Comparison of ENCODE assay signal across 25 mouse cellular contexts in the genomic region with DNA sequence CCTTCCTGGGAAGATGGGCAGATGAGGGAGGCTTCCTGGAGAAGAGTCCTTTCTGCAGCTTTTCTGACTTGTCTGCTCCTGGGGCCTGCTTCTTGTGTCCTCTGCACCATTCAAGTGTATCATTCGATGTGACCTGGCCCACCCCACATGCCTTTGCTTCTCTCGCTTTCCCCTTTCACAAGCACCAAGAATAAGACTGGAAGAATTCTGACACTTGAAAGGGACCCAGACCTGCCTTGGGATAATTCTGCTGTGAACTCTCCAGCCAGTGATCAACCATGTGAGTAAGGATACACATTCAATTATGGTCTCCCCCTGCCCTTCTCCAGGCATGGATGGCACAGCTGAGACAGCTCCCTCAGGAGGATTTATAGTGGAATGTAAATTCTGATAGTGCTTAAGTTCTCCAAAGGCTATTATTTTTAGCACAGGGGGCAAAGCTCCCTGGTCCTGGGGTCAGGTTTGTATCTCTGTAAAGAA. TPM values are rescaled to one million over a fixed set of nuclear protein-coding genes. Genes with fewer than 3 reads are reported as not detected.
A peak's percentile ranks its signal among the peaks of the same experiment; 100 is the strongest.
DNase-seq lines count a peak whose midpoint lies in the region; ATAC-seq and TF ChIP-seq lines count a peak whose summit lies in the region.
"Had no signal": no experiment of that assay in that cellular context is flagged by ENCODE, and none has a peak within 500 bp of the region (broad histone marks: within the 10 kb centered on the region; RNA-seq: fewer than 3 reads in every experiment).

No protein-coding gene starts in this region.

- peak overlapping the region; percentile 12; the same call in 1 of the 2 replicates for H3K9ac ChIP-seq in heart, embryonic 13.5 days
- no peak overlapping the region for H3K9ac ChIP-seq in kidney, embryonic 14.5 days (ENCODE audit: low read depth, low read length)
- 0 out of 2 replicates have a peak overlapping the region, but pooled peaks have one; percentile 20 for H3K9ac ChIP-seq in midbrain, embryonic 13.5 days (replicated peaks)
- H3K9ac ChIP-seq in midbrain, postnatal 0 days (replicated peaks; ENCODE audit: low read length, poor library complexity, severe bottlenecking), result no peak overlapping the region
- H3K9ac ChIP-seq: embryonic facial prominence, embryonic 13.5 days; forebrain, embryonic 15.5 days; neural tube, embryonic 13.5 days had no signal

- H3K4me1 ChIP-seq in heart, embryonic 13.5 days, result peaks cover 21% of the 10 kb centered on the region
- H3K4me1 ChIP-seq in kidney, embryonic 14.5 days (ENCODE audit: control insufficient read depth, insufficient read depth, low read length), result 0 out of 2 replicates have a peak, but pooled peaks cover 4% of the 10 kb centered on the region
- H3K4me1 ChIP-seq in midbrain, embryonic 13.5 days (replicated peaks), result peaks cover 15% of the 10 kb centered on the region
- H3K4me1 ChIP-seq in midbrain, postnatal 0 days (ENCODE audit: insufficient read depth, low read length), result no peaks in the 10 kb centered on the region
- H3K4me1 ChIP-seq: embryonic facial prominence, embryonic 13.5 days; forebrain, embryonic 15.5 days; limb, embryonic 10.5 days had no signal

- H3K36me3 ChIP-seq in heart, embryonic 13.5 days, result peaks cover 87% of the 10 kb centered on the region
- peaks cover 19% of the 10 kb centered on the region; the same call in 1 of the 2 replicates for H3K36me3 ChIP-seq in kidney, embryonic 14.5 days (ENCODE audit: control insufficient read depth, insufficient read depth, low read length)
- peaks cover 5% of the 10 kb centered on the region; the same call in 1 of the 2 replicates for H3K36me3 ChIP-seq in midbrain, embryonic 13.5 days
- H3K36me3 ChIP-seq in midbrain, postnatal 0 days (ENCODE audit: insufficient read depth, low read length), result no peaks in the 10 kb centered on the region
- H3K36me3 ChIP-seq: forebrain, embryonic 15.5 days; neural tube, embryonic 13.5 days had no signal

- H3K4me3 ChIP-seq in heart, embryonic 13.5 days, result no peak overlapping the region
- no peak overlapping the region for H3K4me3 ChIP-seq in kidney, embryonic 14.5 days (ENCODE audit: low read length)
- H3K4me3 ChIP-seq in midbrain, embryonic 13.5 days (replicated peaks), result no peak overlapping the region
- H3K4me3 ChIP-seq in midbrain, postnatal 0 days (ENCODE audit: low read depth, low read length), result no peak overlapping the region
- H3K4me3 ChIP-seq: embryonic facial prominence, embryonic 13.5 days; forebrain, embryonic 15.5 days; limb, embryonic 10.5 days; megakaryocyte, embryonic 14.5 days; neural tube, embryonic 13.5 days had no signal

- intact Hi-C loops in heart, postnatal 10 days (cut with DNase I), result no loop called here

- no peak for TF ChIP-seq CTCF in midbrain, postnatal 0 days (IDR thresholded peaks at IDR 0.05)

- H3K27ac ChIP-seq in heart, embryonic 13.5 days (replicated peaks), result peak overlapping the region; percentile 26
- H3K27ac ChIP-seq in kidney, embryonic 14.5 days (ENCODE audit: low read depth, low read length), result peak overlapping the region; percentile 42; the same call in 1 of the 2 replicates
- peak overlapping the region; percentile 10; the same call in 1 of the 2 replicates for H3K27ac ChIP-seq in midbrain, embryonic 13.5 days
- no peak overlapping the region for H3K27ac ChIP-seq in midbrain, postnatal 0 days (ENCODE audit: low read depth, low read length)
- H3K27ac ChIP-seq: embryonic facial prominence, embryonic 13.5 days; forebrain, embryonic 15.5 days; limb, embryonic 10.5 days; neural tube, embryonic 13.5 days had no signal

- 48% methylated on average over 2 of the region's 2 CpGs for WGBS in heart, embryonic 13.5 days
- WGBS in kidney, embryonic 14.5 days, result 46% methylated on average over 2 of the region's 2 CpGs
- WGBS in midbrain, embryonic 13.5 days, result 35% methylated on average over 2 of the region's 2 CpGs
- WGBS in midbrain, postnatal 0 days, result 31% methylated on average over 2 of the region's 2 CpGs

- no peaks in the 10 kb centered on the region for H3K9me3 ChIP-seq in heart, embryonic 13.5 days
- no peaks in the 10 kb centered on the region for H3K9me3 ChIP-seq in kidney, embryonic 14.5 days (ENCODE audit: control insufficient read depth, low read length)
- no peaks in the 10 kb centered on the region for H3K9me3 ChIP-seq in midbrain, embryonic 13.5 days
- H3K9me3 ChIP-seq in midbrain, postnatal 0 days (ENCODE audit: low read length), result no peaks in the 10 kb centered on the region
- H3K9me3 ChIP-seq: embryonic facial prominence, embryonic 13.5 days; forebrain, embryonic 15.5 days; limb, embryonic 10.5 days; megakaryocyte, embryonic 14.5 days; neural tube, embryonic 13.5 days had no signal

- no peak overlapping the region for H3K4me2 ChIP-seq in heart, embryonic 13.5 days
- no peak overlapping the region for H3K4me2 ChIP-seq in kidney, embryonic 14.5 days (replicated peaks; ENCODE audit: low read depth, low read length)
- no peak overlapping the region for H3K4me2 ChIP-seq in midbrain, embryonic 13.5 days (replicated peaks)
- no peak overlapping the region for H3K4me2 ChIP-seq in midbrain, postnatal 0 days (ENCODE audit: low read depth, low read length, poor library complexity, severe bottlenecking)
- H3K4me2 ChIP-seq: embryonic facial prominence, embryonic 13.5 days; forebrain, embryonic 15.5 days; neural tube, embryonic 13.5 days had no signal

- no peak for ATAC-seq in heart, embryonic 13.5 days (ENCODE audit: extremely low read depth, insufficient number of reproducible peaks, low FRiP score, low TSS enrichment)
- peak; percentile 84 for ATAC-seq in kidney, embryonic 14.5 days (ENCODE audit: low FRiP score, low TSS enrichment)
- ATAC-seq in midbrain, embryonic 13.5 days, result no peak
- no peak for ATAC-seq in midbrain, postnatal 0 days (ENCODE audit: low FRiP score)
- ATAC-seq: forebrain, embryonic 15.5 days had no signal

- no peak for DNase-seq in heart, postnatal 10 days
- no peak for DNase-seq in kidney, adult 18-20 months
- DNase-seq in midbrain, postnatal 0 days (ENCODE audit: low spot score), result no peak
- DNase-seq in frontal cortex, postnatal 36 days (ENCODE audit: low spot score in 2 of 2), result no peak
- DNase-seq: adrenal gland, adult 2 months; cerebellum, postnatal 36 days; gastrocnemius, postnatal 36 days; kidney, postnatal 25 days; layer of hippocampus, adult 9-11 months; lung, adult 2 months; right cerebral cortex, adult 18-20 months; thymus, postnatal 14 days had no signal

- no peaks in the 10 kb centered on the region for H3K27me3 ChIP-seq in heart, embryonic 13.5 days (replicated peaks)
- no peaks in the 10 kb centered on the region for H3K27me3 ChIP-seq in kidney, embryonic 14.5 days (ENCODE audit: control insufficient read depth, insufficient read depth, low read length)
- H3K27me3 ChIP-seq in midbrain, embryonic 13.5 days, result no peaks in the 10 kb centered on the region
- H3K27me3 ChIP-seq in midbrain, postnatal 0 days (ENCODE audit: insufficient read depth, low read length), result no peaks in the 10 kb centered on the region
- H3K27me3 ChIP-seq: embryonic facial prominence, embryonic 13.5 days; forebrain, embryonic 15.5 days; megakaryocyte, embryonic 14.5 days; neural tube, embryonic 13.5 days had no signal

RNA-seq across cellular contexts. Expression of gene Ltv1, which starts 40.2 kb away (rescaled TPM):
- 47.9 and 52.1 TPM in 2 replicates for polyA plus RNA-seq in heart, embryonic 13.5 days (2015; fragmentation: Nextera tagmentation; extraction: Ambion mirVana)
- total RNA-seq in heart, postnatal 10 days (2021), result 10 to 100 TPM; 24.9 to 28.2 TPM
- polyA plus RNA-seq in kidney, embryonic 14.5 days (2014; fragmentation: Nextera tagmentation; extraction: Ambion mirVana), result 62.5 and 73.4 TPM in 2 replicates
- 38.0 and 46.7 TPM in 2 replicates for polyA plus RNA-seq in midbrain, embryonic 13.5 days (2015; fragmentation: Nextera tagmentation; extraction: Ambion mirVana)
- total RNA-seq in midbrain, postnatal 0 days (2014; rRNA removed), result 13.3 and 15.6 TPM in 2 replicates
- 23.5 and 24.5 TPM in 2 replicates for polyA plus RNA-seq in midbrain, postnatal 0 days (2015; fragmentation: Nextera tagmentation; extraction: Ambion mirVana)

RNA-seq across cellular contexts. Expression of gene Zc2hc1b, which starts 55.4 kb away (rescaled TPM):
- not detected in 2 replicates for polyA plus RNA-seq in heart, embryonic 13.5 days (2015; fragmentation: Nextera tagmentation; extraction: Ambion mirVana)
- not detected for total RNA-seq in heart, postnatal 10 days (2021)
- not detected in 2 replicates for polyA plus RNA-seq in kidney, embryonic 14.5 days (2014; fragmentation: Nextera tagmentation; extraction: Ambion mirVana)
- polyA plus RNA-seq in midbrain, embryonic 13.5 days (2015; fragmentation: Nextera tagmentation; extraction: Ambion mirVana), result not detected in 2 replicates
- total RNA-seq in midbrain, postnatal 0 days (2014; rRNA removed), result not detected in 2 replicates
- polyA plus RNA-seq in midbrain, postnatal 0 days (2015; fragmentation: Nextera tagmentation; extraction: Ambion mirVana), result not detected in 2 replicates
- total RNA-seq: adrenal gland, adult 2 months; gastrocnemius, postnatal 36 days; heart, postnatal 25 days; left cerebral cortex, adult 8-10 months; liver, adult 2 months had no signal
- polyA plus RNA-seq: adrenal gland, adult 2 months; cerebellum, adult 2 months; embryonic facial prominence, embryonic 13.5 days; forebrain, embryonic 15.5 days; intestine, embryonic 14.5 days; limb, embryonic 10.5 days; liver, adult 2 months; lung, adult 2 months; neural tube, embryonic 13.5 days had no signal

Comparison
In these comparisons a context has a peak if more than half of its experiments do, and no peak if none do; other contexts are left out.
1. H3K9ac ChIP-seq: peak in heart, embryonic 13.5 days (single experiment) and midbrain, embryonic 13.5 days (single experiment); none in kidney, embryonic 14.5 days (single experiment) and midbrain, postnatal 0 days (single experiment).